Mouse (Mus musculus) mouse trophoblast stem cell (cell line): Measurements from ENCODE around the gene Blvra.

Experiments used
- in situ Hi-C, 2 experiments: fragments of 300-500 bp; cut with MseI, MboI; formaldehyde crosslinking; loops; 2 replicates in 1 of 2; 3 replicates in 1 of 2; pipeline ENCODE4 v1.15.1; 2025

Blvra gene

GRCm38 (mm10) chr2:127136979-127137378 lies 66.5 kb downstream of the Blvra start:
- in situ Hi-C loops: no loop called here

- in situ Hi-C loops: no loop called here
Measured at GRCm38 (mm10) chr2:127137838-127138420, 67.5 kb downstream of the Blvra start.

- in situ Hi-C loops: no loop called here
Measured at GRCm38 (mm10) chr2:127138449-127138848, 68.0 kb downstream of the Blvra start.

- in situ Hi-C loops: no loop called here
Measured at GRCm38 (mm10) chr2:127139094-127139493, 68.6 kb downstream of the Blvra start.

- in situ Hi-C loops: no loop called here
Measured at GRCm38 (mm10) chr2:127139605-127140004, 69.1 kb downstream of the Blvra start.

DNA sequence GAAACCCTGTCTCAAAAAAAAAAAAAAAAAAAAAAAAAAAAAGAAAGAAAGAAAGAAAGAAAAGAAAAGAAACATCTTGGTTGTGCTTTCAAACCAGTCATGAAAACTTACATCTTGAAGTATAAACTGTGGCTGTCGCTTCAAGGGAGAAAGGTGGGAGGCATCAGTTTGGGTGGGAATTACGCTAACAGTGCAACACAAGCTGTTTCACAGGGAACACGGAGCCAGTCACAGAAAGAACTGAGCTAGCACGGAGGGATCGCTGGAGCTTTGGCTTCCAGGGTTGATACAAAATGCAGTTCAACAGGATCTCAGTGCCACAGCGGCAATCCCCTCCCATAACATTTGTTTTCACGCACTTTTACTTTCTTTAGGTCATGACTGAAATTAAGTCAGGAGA lies 69.5 kb downstream of the Blvra start:
- in situ Hi-C loops: no loop called here

- in situ Hi-C loops: no loop called here
Measured at GRCm38 (mm10) chr2:127142031-127142430, 71.6 kb downstream of the Blvra start.

DNA sequence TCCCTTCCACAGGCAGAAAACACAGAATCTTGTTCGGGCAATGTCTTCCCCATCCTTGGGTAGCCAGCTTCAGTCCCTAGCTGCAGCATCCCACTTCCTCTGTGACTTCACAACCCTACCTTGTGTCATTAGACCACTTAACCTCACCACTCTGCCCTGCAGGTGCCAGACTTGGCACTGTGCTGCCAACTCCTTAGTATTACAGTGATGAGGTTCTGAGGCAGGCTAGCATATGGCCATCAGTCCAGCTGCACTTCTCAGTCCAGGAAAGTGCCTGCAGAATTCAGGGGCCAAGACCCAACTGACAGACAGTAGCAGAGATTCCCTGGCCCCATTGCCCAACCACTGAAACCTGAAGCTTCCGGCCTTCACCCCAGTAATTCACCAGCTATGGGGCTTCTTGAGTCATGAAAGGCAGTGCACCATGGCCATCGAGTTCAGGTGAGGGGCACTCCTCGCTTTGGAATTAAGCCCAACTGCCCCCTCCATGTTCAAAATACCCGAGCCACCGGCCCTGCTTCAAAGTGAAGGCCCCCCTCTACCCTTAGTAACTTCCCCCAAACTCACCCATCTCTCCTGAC lies 72.2 kb downstream of the Blvra start:
- in situ Hi-C loops: no loop called here

GRCm38 (mm10) chr2:127143158-127144063 lies 72.9 kb downstream of the Blvra start, which contains the start of gene Itpripl1:
TSS of gene Itpripl1 (minus strand) at chr2:127143442.
- in situ Hi-C loops: no loop called here

GRCm38 (mm10) chr2:127145699-127146098 lies 75.2 kb downstream of the Blvra start:
- in situ Hi-C loops: no loop called here
